Comparison of ENCODE assay signal across 8 mouse cellular contexts in the genomic region with DNA sequence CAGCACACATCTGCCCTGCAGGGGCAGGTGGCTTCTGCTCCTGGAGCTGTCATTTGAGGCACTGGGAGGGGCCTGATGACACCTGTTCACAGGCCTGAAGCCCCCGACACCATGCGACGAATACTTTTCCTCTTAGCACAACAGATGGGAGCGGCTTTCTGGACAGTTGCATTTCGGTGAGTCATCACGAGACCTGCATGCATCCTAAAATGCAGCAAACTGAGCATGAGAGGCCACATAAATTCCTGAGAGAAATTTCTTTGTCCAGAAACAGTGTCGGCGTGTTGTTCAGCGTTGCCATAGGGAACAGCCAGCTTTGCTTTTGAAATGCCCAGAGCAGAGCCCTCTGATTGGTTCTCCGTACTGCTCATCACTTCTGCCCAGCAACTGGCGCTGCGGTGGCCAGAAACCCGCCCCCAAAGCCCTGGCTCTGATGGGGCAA. TPM values are rescaled to one million over a fixed set of nuclear protein-coding genes. Genes with fewer than 3 reads are reported as not detected.
DNase-seq lines count a peak whose midpoint lies in the region; ATAC-seq lines count a peak whose summit lies in the region.

No protein-coding gene starts in this region.

- ATAC-seq in hindbrain, embryonic 14.5 days (ENCODE audit: low FRiP score), result peak; percentile 84

- H3K4me2 ChIP-seq in hindbrain, embryonic 14.5 days (replicated peaks), result peak overlapping the region; percentile 59

- DNase-seq in R1 (ENCODE audit: low read depth, low spot score), result peak; percentile 95
- DNase-seq in cerebellum, postnatal 25 days, result peak; percentile 84 to 91
- peak; percentile 80 to 81 for DNase-seq in frontal cortex, postnatal 25 days (ENCODE audit: low spot score in 2 of 2)
- DNase-seq in hindbrain, embryonic 14.5 days (ENCODE audit: low spot score), result peak; percentile 90
- DNase-seq in layer of hippocampus, postnatal 25 days (ENCODE audit: extremely low spot score in 1 of 2, low spot score in 1 of 2), result peak; percentile 60 to 77
- peak; percentile 90 for DNase-seq in lung, postnatal 14 days
- DNase-seq in ovary, postnatal 36 days (ENCODE audit: low spot score), result peak; percentile 86
- DNase-seq in thymus, postnatal 14 days, result peak; percentile 89

- H3K27ac ChIP-seq in hindbrain, embryonic 14.5 days, result peak overlapping the region; percentile 84

- H3K9me3 ChIP-seq in hindbrain, embryonic 14.5 days (ENCODE audit: control insufficient read depth, low read length), result no peaks in the 10 kb centered on the region

- peaks cover 50% of the 10 kb centered on the region for H3K4me1 ChIP-seq in hindbrain, embryonic 14.5 days (replicated peaks; ENCODE audit: control insufficient read depth, insufficient read depth, low read length)

- H3K4me3 ChIP-seq in hindbrain, embryonic 14.5 days (replicated peaks; ENCODE audit: low read length), result peak overlapping the region; percentile 25

- WGBS in hindbrain, embryonic 14.5 days, result under 1% methylated on average over 13 of the region's 13 CpGs

- no peaks in the 10 kb centered on the region for H3K27me3 ChIP-seq in hindbrain, embryonic 14.5 days (ENCODE audit: control insufficient read depth, insufficient read depth, low read length)

- H3K9ac ChIP-seq in hindbrain, embryonic 14.5 days, result peak overlapping the region; percentile 51

- H3K36me3 ChIP-seq in hindbrain, embryonic 14.5 days (replicated peaks; ENCODE audit: control insufficient read depth, insufficient read depth), result no peaks in the 10 kb centered on the region

RNA-seq across cellular contexts. Expression of gene Traf3, which starts 1.8 kb away (rescaled TPM):
- 20.9 and 22.5 TPM in 2 replicates for polyA plus RNA-seq in hindbrain, embryonic 14.5 days (2014; fragmentation: Nextera tagmentation; extraction: Ambion mirVana)
- 10 to 100 TPM; 92.9 to 94.0 TPM for total RNA-seq in layer of hippocampus, postnatal 25 days (2021)

RNA-seq across cellular contexts. Expression of gene 4930595D18Rik, which starts 20.0 kb away (rescaled TPM):
- polyA plus RNA-seq in hindbrain, embryonic 14.5 days (2014; fragmentation: Nextera tagmentation; extraction: Ambion mirVana), result not detected in 2 replicates
- total RNA-seq in layer of hippocampus, postnatal 25 days (2021), result not detected

Comparison
In these comparisons a context has a peak if more than half of its experiments do, and no peak if none do; other contexts are left out.
1. Peak in every context shown above with its lines: DNase-seq, ATAC-seq, H3K4me3 ChIP-seq and H3K27ac ChIP-seq.